ENCODE assay signal across 30 mouse cellular contexts in genomic region chr1:62699801-62700200, GRCm38 (mm10).
"Had no signal": no experiment of that assay in that cellular context is flagged by ENCODE, and none has a peak within 500 bp of the region (broad histone marks: within the 10 kb centered on the region; RNA-seq: fewer than 3 reads in every experiment).

No protein-coding gene starts in this region.

- H3K27ac ChIP-seq: heart, adult 2 months; heart, embryonic 10.5 days; heart, embryonic 13.5 days; heart, embryonic 15.5 days; hindbrain, embryonic 10.5 days; hindbrain, embryonic 12.5 days; hindbrain, embryonic 13.5 days; hindbrain, embryonic 14.5 days; hindbrain, embryonic 15.5 days; hindbrain, postnatal 0 days; intestine, embryonic 15.5 days; kidney, embryonic 15.5 days; kidney, postnatal 0 days; layer of hippocampus, adult 2 months; left cerebral cortex, adult 2 months had no signal

- H3K4me3 ChIP-seq: heart, adult 2 months; heart, embryonic 10.5 days; heart, embryonic 12.5 days; heart, embryonic 13.5 days; heart, embryonic 15.5 days; hindbrain, embryonic 10.5 days; hindbrain, embryonic 12.5 days; hindbrain, embryonic 13.5 days; hindbrain, embryonic 15.5 days; intestine, embryonic 15.5 days; kidney, embryonic 15.5 days; layer of hippocampus, adult 2 months; left cerebral cortex, adult 2 months had no signal

- H3K9me3 ChIP-seq: heart, embryonic 10.5 days; heart, embryonic 12.5 days; heart, embryonic 13.5 days; heart, embryonic 15.5 days; hindbrain, embryonic 10.5 days; hindbrain, embryonic 12.5 days; hindbrain, embryonic 13.5 days; hindbrain, embryonic 15.5 days; intestine, embryonic 15.5 days; kidney, embryonic 15.5 days had no signal

- ATAC-seq: hindbrain, embryonic 16.5 days; hindbrain, postnatal 0 days; inflammation-experienced regulatory T-cells, adult 6 months; intestine, embryonic 15.5 days had no signal

- H3K4me2 ChIP-seq: heart, embryonic 11.5 days; heart, embryonic 12.5 days; heart, embryonic 13.5 days; heart, embryonic 15.5 days; hindbrain, embryonic 12.5 days; hindbrain, embryonic 13.5 days; hindbrain, embryonic 14.5 days; hindbrain, embryonic 15.5 days; intestine, embryonic 15.5 days; kidney, embryonic 15.5 days had no signal

- H3K27me3 ChIP-seq: intestine, embryonic 15.5 days had no signal

- H3K36me3 ChIP-seq: heart, embryonic 10.5 days; heart, embryonic 12.5 days; heart, embryonic 13.5 days; heart, embryonic 15.5 days; hindbrain, embryonic 10.5 days; hindbrain, embryonic 12.5 days; hindbrain, embryonic 13.5 days; hindbrain, embryonic 15.5 days; intestine, embryonic 15.5 days; kidney, embryonic 15.5 days had no signal

- DNase-seq: heart, adult 2 months; heart, postnatal 10 days; heart, postnatal 14 days; heart, postnatal 36 days; heart, postnatal 4 days; kidney, adult 18-20 months; kidney, postnatal 10 days; kidney, postnatal 14 days; kidney, postnatal 25 days; kidney, postnatal 36 days; layer of hippocampus, adult 9-11 months; layer of hippocampus, postnatal 36 days had no signal

- H3K9ac ChIP-seq: heart, embryonic 12.5 days; heart, embryonic 13.5 days; heart, embryonic 15.5 days; hindbrain, embryonic 12.5 days; hindbrain, embryonic 13.5 days; hindbrain, embryonic 14.5 days; hindbrain, embryonic 15.5 days; intestine, embryonic 15.5 days; kidney, embryonic 15.5 days had no signal
